Mouse (Mus musculus): ENCODE measurements around the gene Spats2l. TPM values are rescaled to one million over a fixed set of nuclear protein-coding genes. Genes with fewer than 3 reads are reported as not detected.

Gene Spats2l
- polyA plus RNA-seq (2015; fragmentation: Nextera tagmentation; extraction: Ambion mirVana): 53.0 and 56.7 TPM in 2 replicates

- WGBS: under 1% methylated on average over 22 of the region's 22 CpGs
These were observed at the start of gene Spats2l for GRCm38 (mm10) chr1:57774001-57774667. Gene Spats2l, plus strand, starts transcription at chr1:57774162.

GRCm38 (mm10) chr1:57725268-57725667 lies 48.7 kb upstream of the Spats2l start:
- Histone ChIP-seq H3K9me3 (ENCODE audit: control insufficient read depth, low read length) (no peaks in the 10 kb centered on the region), H3K9ac (ENCODE audit: low read depth, low read length) (no peak overlapping the region), H3K4me1 (ENCODE audit: control insufficient read depth, insufficient read depth, low read length) (no peaks in the 10 kb centered on the region), H3K27ac (ENCODE audit: low read length) (no peak overlapping the region), H3K4me2 (ENCODE audit: low read depth, low read length) (no peak overlapping the region), H3K4me3 (ENCODE audit: low read length) (no peak overlapping the region), H3K36me3 (ENCODE audit: control insufficient read depth, insufficient read depth, low read length) (no peaks in the 10 kb centered on the region), H3K27me3 (replicated peaks; ENCODE audit: control insufficient read depth, insufficient read depth, low read length) (no peaks in the 10 kb centered on the region)
- ATAC-seq: no peak
- WGBS: 87% methylated on average over 5 of the region's 5 CpGs

More at GRCm38 (mm10) chr1:57774001-57774667, at the start of gene Spats2l:
- Histone ChIP-seq H3K9ac (ENCODE audit: low read depth, low read length) (peak within 1 kb of the TSS; percentile 97), H3K4me1 (ENCODE audit: control insufficient read depth, insufficient read depth, low read length) (peaks cover 7% of the 10 kb centered on the region; the same call in 1 of the 2 replicates), H3K4me2 (ENCODE audit: low read depth, low read length) (peak within 1 kb of the TSS; percentile 85), H3K27me3 (replicated peaks; ENCODE audit: control insufficient read depth, insufficient read depth, low read length) (no peaks in the 10 kb centered on the region), H3K27ac (ENCODE audit: low read length) (peak within 1 kb of the TSS; percentile 98), H3K4me3 (ENCODE audit: low read length) (peak within 1 kb of the TSS; percentile 90), H3K36me3 (ENCODE audit: control insufficient read depth, insufficient read depth, low read length) (no peaks in the 10 kb centered on the region), H3K9me3 (ENCODE audit: control insufficient read depth, low read length) (no peaks in the 10 kb centered on the region)
- peak; percentile 78 for ATAC-seq

- Histone ChIP-seq H3K27me3 (replicated peaks; ENCODE audit: control insufficient read depth, insufficient read depth, low read length) (no peaks in the 10 kb centered on the region), H3K9ac (ENCODE audit: low read depth, low read length) (no peak overlapping the region), H3K4me2 (ENCODE audit: low read depth, low read length) (no peak overlapping the region), H3K4me1 (ENCODE audit: control insufficient read depth, insufficient read depth, low read length) (no peaks in the 10 kb centered on the region), H3K4me3 (ENCODE audit: low read length) (no peak overlapping the region), H3K36me3 (ENCODE audit: control insufficient read depth, insufficient read depth, low read length) (no peaks in the 10 kb centered on the region), H3K27ac (ENCODE audit: low read length) (no peak overlapping the region), H3K9me3 (ENCODE audit: control insufficient read depth, low read length) (no peaks in the 10 kb centered on the region)
- no peak for ATAC-seq
- WGBS: 65% methylated on average over 4 of the region's 4 CpGs
These were observed 38.1 kb upstream of the Spats2l start for GRCm38 (mm10) chr1:57735877-57736276.

GRCm38 (mm10) chr1:57741740-57742139 lies 32.2 kb upstream of the Spats2l start:
- H3K27ac ChIP-seq (ENCODE audit: low read length): no peak overlapping the region
- no peaks in the 10 kb centered on the region for H3K27me3 ChIP-seq (replicated peaks; ENCODE audit: control insufficient read depth, insufficient read depth, low read length)
- H3K9me3 ChIP-seq (ENCODE audit: control insufficient read depth, low read length): no peaks in the 10 kb centered on the region
- no peak overlapping the region for H3K9ac ChIP-seq (ENCODE audit: low read depth, low read length)
- H3K4me1 ChIP-seq (ENCODE audit: control insufficient read depth, insufficient read depth, low read length): peaks cover 18% of the 10 kb centered on the region
- ATAC-seq: peak; percentile 67
- H3K4me2 ChIP-seq (ENCODE audit: low read depth, low read length): no peak overlapping the region
- no peak overlapping the region for H3K4me3 ChIP-seq (ENCODE audit: low read length)
- 52% methylated on average over 8 of the region's 8 CpGs for WGBS
- no peaks in the 10 kb centered on the region for H3K36me3 ChIP-seq (ENCODE audit: control insufficient read depth, insufficient read depth, low read length)

GRCm38 (mm10) chr1:57742266-57742665 lies 31.7 kb upstream of the Spats2l start:
- H3K4me2 ChIP-seq (ENCODE audit: low read depth, low read length): no peak overlapping the region
- no peak overlapping the region for H3K9ac ChIP-seq (ENCODE audit: low read depth, low read length)
- no peaks in the 10 kb centered on the region for H3K9me3 ChIP-seq (ENCODE audit: control insufficient read depth, low read length)
- H3K36me3 ChIP-seq (ENCODE audit: control insufficient read depth, insufficient read depth, low read length): no peaks in the 10 kb centered on the region
- 62% methylated on average over 2 of the region's 2 CpGs for WGBS
- no peak overlapping the region for H3K27ac ChIP-seq (ENCODE audit: low read length)
- H3K4me3 ChIP-seq (ENCODE audit: low read length): no peak overlapping the region
- H3K27me3 ChIP-seq (replicated peaks; ENCODE audit: control insufficient read depth, insufficient read depth, low read length): no peaks in the 10 kb centered on the region
- peaks cover 18% of the 10 kb centered on the region for H3K4me1 ChIP-seq (ENCODE audit: control insufficient read depth, insufficient read depth, low read length)
- peak; percentile 85 for ATAC-seq

- H3K4me3 ChIP-seq (ENCODE audit: low read length): no peak overlapping the region
- H3K27ac ChIP-seq (ENCODE audit: low read length): no peak overlapping the region
- H3K4me2 ChIP-seq (ENCODE audit: low read depth, low read length): no peak overlapping the region
- H3K4me1 ChIP-seq (ENCODE audit: control insufficient read depth, insufficient read depth, low read length): no peaks in the 10 kb centered on the region
- no peaks in the 10 kb centered on the region for H3K36me3 ChIP-seq (ENCODE audit: control insufficient read depth, insufficient read depth, low read length)
- H3K27me3 ChIP-seq (replicated peaks; ENCODE audit: control insufficient read depth, insufficient read depth, low read length): no peaks in the 10 kb centered on the region
- H3K9ac ChIP-seq (ENCODE audit: low read depth, low read length): no peak overlapping the region
- no peaks in the 10 kb centered on the region for H3K9me3 ChIP-seq (ENCODE audit: control insufficient read depth, low read length)
- 49% methylated on average over 3 of the region's 3 CpGs for WGBS
- no peak for ATAC-seq
These were observed 22.2 kb upstream of the Spats2l start for GRCm38 (mm10) chr1:57751781-57752180.

- 83% methylated on average over 7 of the region's 7 CpGs for WGBS
- H3K9me3 ChIP-seq (ENCODE audit: control insufficient read depth, low read length): no peaks in the 10 kb centered on the region
- no peaks in the 10 kb centered on the region for H3K4me1 ChIP-seq (ENCODE audit: control insufficient read depth, insufficient read depth, low read length)
- no peaks in the 10 kb centered on the region for H3K36me3 ChIP-seq (ENCODE audit: control insufficient read depth, insufficient read depth, low read length)
- H3K4me2 ChIP-seq (ENCODE audit: low read depth, low read length): no peak overlapping the region
- ATAC-seq: no peak
- no peaks in the 10 kb centered on the region for H3K27me3 ChIP-seq (replicated peaks; ENCODE audit: control insufficient read depth, insufficient read depth, low read length)
- H3K9ac ChIP-seq (ENCODE audit: low read depth, low read length): no peak overlapping the region
- no peak overlapping the region for H3K4me3 ChIP-seq (ENCODE audit: low read length)
- no peak overlapping the region for H3K27ac ChIP-seq (ENCODE audit: low read length)
These were observed 7.6 kb upstream of the Spats2l start for GRCm38 (mm10) chr1:57766396-57766795.

- WGBS: 81% methylated on average over 5 of the region's 5 CpGs
- peaks cover 7% of the 10 kb centered on the region; the same call in 1 of the 2 replicates for H3K4me1 ChIP-seq (ENCODE audit: control insufficient read depth, insufficient read depth, low read length)
- no peak overlapping the region for H3K4me2 ChIP-seq (ENCODE audit: low read depth, low read length)
- H3K9ac ChIP-seq (ENCODE audit: low read depth, low read length): no peak overlapping the region
- H3K27me3 ChIP-seq (replicated peaks; ENCODE audit: control insufficient read depth, insufficient read depth, low read length): no peaks in the 10 kb centered on the region
- no peaks in the 10 kb centered on the region for H3K9me3 ChIP-seq (ENCODE audit: control insufficient read depth, low read length)
- no peak overlapping the region for H3K27ac ChIP-seq (ENCODE audit: low read length)
- no peak for ATAC-seq
- no peaks in the 10 kb centered on the region for H3K36me3 ChIP-seq (ENCODE audit: control insufficient read depth, insufficient read depth, low read length)
- H3K4me3 ChIP-seq (ENCODE audit: low read length): no peak overlapping the region
These were observed 636 bp upstream of the Spats2l start for GRCm38 (mm10) chr1:57773326-57773725.

GRCm38 (mm10) chr1:57774668-57775495 lies 920 bp downstream of the Spats2l start:
- no peaks in the 10 kb centered on the region for H3K27me3 ChIP-seq (replicated peaks; ENCODE audit: control insufficient read depth, insufficient read depth, low read length)
- H3K4me1 ChIP-seq (ENCODE audit: control insufficient read depth, insufficient read depth, low read length): peaks cover 7% of the 10 kb centered on the region; the same call in 1 of the 2 replicates
- H3K4me2 ChIP-seq (ENCODE audit: low read depth, low read length): peak overlapping the region; percentile 85
- WGBS: under 1% methylated on average over 111 of the region's 113 CpGs
- H3K4me3 ChIP-seq (ENCODE audit: low read length): peak overlapping the region; percentile 90
- peak overlapping the region; percentile 98 for H3K27ac ChIP-seq (ENCODE audit: low read length)
- peak overlapping the region; percentile 97 for H3K9ac ChIP-seq (ENCODE audit: low read depth, low read length)
- ATAC-seq: peak; percentile 89
- no peaks in the 10 kb centered on the region for H3K36me3 ChIP-seq (ENCODE audit: control insufficient read depth, insufficient read depth, low read length)
- H3K9me3 ChIP-seq (ENCODE audit: control insufficient read depth, low read length): no peaks in the 10 kb centered on the region

Data from intestine, embryonic 16.5 days (tissue).